Mouse (Mus musculus): ENCODE results near the gene Efcab12. TPM values are rescaled to one million over a fixed set of nuclear protein-coding genes. Genes with fewer than 3 reads are reported as not detected.

Efcab12 gene
- total and polyA plus RNA-seq, 3 experiments: 0.11 TPM; not detected in 2

DNA sequence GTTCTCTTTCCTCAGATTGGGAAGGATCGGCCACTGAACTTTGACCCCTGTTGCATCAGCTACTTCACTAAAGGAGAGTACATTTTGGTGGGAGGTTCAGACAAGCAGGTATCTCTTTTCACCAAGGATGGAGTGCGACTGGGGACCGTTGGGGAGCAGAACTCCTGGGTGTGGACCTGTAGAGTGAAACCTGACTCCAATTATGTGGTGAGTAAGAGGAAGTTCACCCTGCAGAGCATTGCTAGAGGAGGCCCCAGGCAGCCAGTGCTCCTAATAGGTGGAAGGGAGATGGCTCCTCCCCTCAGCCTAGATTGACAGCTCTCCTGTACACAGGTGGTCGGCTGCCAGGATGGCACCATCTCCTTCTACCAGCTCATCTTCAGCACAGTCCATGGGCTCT, 48.7 kb upstream of the Efcab12 start (continued):
- peak; percentile 85 for TF ChIP-seq TBP (IDR thresholded peaks at IDR 0.05; ENCODE audit: low read depth, low read length)
- TF ChIP-seq MAX (IDR thresholded peaks at IDR 0.05; ENCODE audit: low read length): no peak
- peak; percentile 50; the same call in 1 of the 2 replicates for TF ChIP-seq RCOR1 (IDR thresholded peaks at IDR 0.05; ENCODE audit: low read depth, low read length)
- TF ChIP-seq MYC (IDR thresholded peaks at IDR 0.05; ENCODE audit: low read depth, low read length): peak; percentile 52; the same call in 1 of the 2 replicates
- TF ChIP-seq ETS1 (IDR thresholded peaks at IDR 0.05; ENCODE audit: low read depth, low read length): 0 out of 2 replicates have a peak, but pooled peaks have one; percentile 10
- no peak for TF ChIP-seq MEF2A (IDR thresholded peaks at IDR 0.05; ENCODE audit: extremely low read depth, insufficient replicate concordance, low read depth, low read length, poor library complexity, severe bottlenecking)
- peak; percentile 68 for TF ChIP-seq NELFE (IDR thresholded peaks at IDR 0.05; ENCODE audit: low read depth, low read length)
- no peak for TF ChIP-seq TAL1 (IDR thresholded peaks at IDR 0.05; ENCODE audit: low read length)

DNA sequence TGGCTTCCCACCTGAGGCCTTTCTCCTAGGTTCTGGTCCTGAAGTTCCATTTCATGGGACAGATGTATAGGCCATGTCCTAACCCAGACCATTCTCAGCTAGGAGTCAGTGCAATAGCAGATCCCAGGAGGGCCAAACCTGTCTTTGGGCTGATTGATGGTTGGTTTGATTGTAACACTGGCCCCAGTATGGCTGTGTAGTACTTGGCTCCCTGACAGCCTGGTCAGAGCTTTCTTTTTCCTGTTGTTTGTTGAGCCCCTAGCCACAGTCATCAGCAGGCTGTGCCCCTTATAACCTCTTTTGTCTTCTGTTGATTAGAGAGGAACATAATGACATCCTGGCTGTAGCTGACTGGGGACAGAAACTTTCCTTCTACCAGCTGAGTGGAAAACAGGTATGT, 45.8 kb upstream of the Efcab12 start:
- Histone ChIP-seq H3K9ac (ENCODE audit: control insufficient read depth, low read depth, low read length, poor library complexity, severe bottlenecking) (no peak overlapping the region), H3K36me3 (ENCODE audit: control insufficient read depth in 1 of 2, insufficient read depth in 2 of 2, low read length in 2 of 2) (peaks cover 0 to 11% of the 10 kb centered on the region in 2 experiments; a peak in 2 of 4 replicates), H3K79me2 (ENCODE audit: control insufficient read depth, insufficient read depth, low read length, poor library complexity) (no peaks in the 10 kb centered on the region), H3K27me3 (ENCODE audit: control insufficient read depth in 1 of 2, insufficient read depth in 2 of 2, low read length in 2 of 2) (no peaks in the 10 kb centered on the region), H3K9me3 (replicated peaks; ENCODE audit: insufficient read depth, low read length) (no peaks in the 10 kb centered on the region), H3K4me3 (ENCODE audit: control insufficient read depth in 1 of 2, insufficient read depth in 1 of 2, low read depth in 2 of 2, low read length in 2 of 2) (no peak overlapping the region), H3K4me1 (ENCODE audit: control insufficient read depth in 1 of 2, insufficient read depth in 2 of 2, low read length in 2 of 2) (peaks cover 0 to 9% of the 10 kb centered on the region in 2 experiments; a peak in 2 of 4 replicates), H3K27ac (ENCODE audit: control insufficient read depth, low read depth, low read length) (no peak overlapping the region)
- no peak for DNase-seq (ENCODE audit: low read depth, low spot score)
- no peak for TF ChIP-seq SIN3A (IDR thresholded peaks at IDR 0.05; ENCODE audit: low read length)
- TF ChIP-seq MXI1 (IDR thresholded peaks at IDR 0.05; ENCODE audit: low read depth, low read length): no peak
- TF ChIP-seq ELF1 (IDR thresholded peaks at IDR 0.05; ENCODE audit: low read depth, low read length): no peak
- no peak for TF ChIP-seq EP300 (IDR thresholded peaks at IDR 0.05; ENCODE audit: low read depth in 1 of 2, low read length in 2 of 2)

DNA sequence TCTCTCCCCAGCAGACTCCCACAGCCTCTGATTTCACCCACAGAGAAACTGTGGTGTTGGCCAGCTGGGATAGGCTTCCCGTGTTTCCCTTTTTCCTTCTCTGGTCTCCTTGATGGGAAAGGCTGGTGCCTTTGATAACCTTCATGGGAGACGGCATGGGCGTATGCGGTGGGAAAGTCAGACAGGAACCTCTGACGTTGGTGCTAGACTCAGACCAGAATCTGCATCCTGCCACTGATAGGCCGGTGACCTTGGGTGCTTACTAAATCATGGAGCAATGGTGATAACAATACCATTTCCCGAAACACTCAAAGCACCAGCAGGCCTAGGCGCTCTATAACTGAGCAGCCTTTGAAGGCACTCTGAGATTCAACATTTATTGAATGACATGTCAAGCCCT, 42.5 kb upstream of the Efcab12 start:
- Histone ChIP-seq H3K79me2 (ENCODE audit: control insufficient read depth, insufficient read depth, low read length, poor library complexity) (no peaks in the 10 kb centered on the region), H3K36me3 (ENCODE audit: control insufficient read depth in 1 of 2, insufficient read depth in 2 of 2, low read length in 2 of 2) (no peaks in the 10 kb centered on the region), H3K4me1 (ENCODE audit: control insufficient read depth in 1 of 2, insufficient read depth in 2 of 2, low read length in 2 of 2) (no peaks in the 10 kb centered on the region), H3K27ac (ENCODE audit: control insufficient read depth, low read depth, low read length) (no peak overlapping the region), H3K9me3 (replicated peaks; ENCODE audit: insufficient read depth, low read length) (no peaks in the 10 kb centered on the region), H3K27me3 (ENCODE audit: control insufficient read depth in 1 of 2, insufficient read depth in 2 of 2, low read length in 2 of 2) (no peaks in the 10 kb centered on the region), H3K4me3 (ENCODE audit: control insufficient read depth in 1 of 2, insufficient read depth in 1 of 2, low read depth in 2 of 2, low read length in 2 of 2) (no peak overlapping the region), H3K9ac (ENCODE audit: control insufficient read depth, low read depth, low read length, poor library complexity, severe bottlenecking) (no peak overlapping the region)
- DNase-seq (ENCODE audit: low read depth, low spot score): no peak
- no peak for TF ChIP-seq JUND (IDR thresholded peaks at IDR 0.05; ENCODE audit: low read depth, low read length)
- TF ChIP-seq BHLHE40 (IDR thresholded peaks at IDR 0.05; ENCODE audit: borderline replicate concordance, low read depth, low read length): no peak
- TF ChIP-seq MYB (IDR thresholded peaks at IDR 0.05; ENCODE audit: low read depth, low read length): no peak
- TF ChIP-seq GATA1 (IDR thresholded peaks at IDR 0.05; ENCODE audit: low read depth, low read length): no peak
- TF ChIP-seq MAX (IDR thresholded peaks at IDR 0.05; ENCODE audit: low read length): no peak
- TF ChIP-seq SMC3 (IDR thresholded peaks at IDR 0.05; ENCODE audit: low read depth, low read length): no peak
- no peak for TF ChIP-seq EP300 (IDR thresholded peaks at IDR 0.05; ENCODE audit: low read depth in 1 of 2, low read length in 2 of 2)
- TF ChIP-seq POLR2AphosphoS2 (IDR thresholded peaks at IDR 0.05; ENCODE audit: low read length): no peak
- TF ChIP-seq POLR2AphosphoS5 (IDR thresholded peaks at IDR 0.05; ENCODE audit: borderline replicate concordance, low read depth, low read length): no peak
- TF ChIP-seq POLR2A (IDR thresholded peaks at IDR 0.05; ENCODE audit: control insufficient read depth in 1 of 2, insufficient read depth in 1 of 2, low read depth in 1 of 2, low read length in 2 of 2, poor library complexity in 1 of 2): no peak
- no peak for TF ChIP-seq CHD1 (IDR thresholded peaks at IDR 0.05; ENCODE audit: low read depth, low read length)
- no peak for TF ChIP-seq ZC3H11A (IDR thresholded peaks at IDR 0.05; ENCODE audit: low read depth, low read length)
- no peak for TF ChIP-seq MEF2A (IDR thresholded peaks at IDR 0.05; ENCODE audit: extremely low read depth, insufficient replicate concordance, low read depth, low read length, poor library complexity, severe bottlenecking)
- no peak for TF ChIP-seq ZNF384 (IDR thresholded peaks at IDR 0.05; ENCODE audit: low read depth, low read length)
- TF ChIP-seq USF2 (IDR thresholded peaks at IDR 0.05; ENCODE audit: borderline replicate concordance in 1 of 2, insufficient read depth in 1 of 2, low read depth in 1 of 2, low read length in 2 of 2): no peak
- no peak for TF ChIP-seq KAT2A (conservative IDR thresholded peaks at IDR 0.05; ENCODE audit: low read depth, low read length)

All from MEL (cell line).